Mouse (Mus musculus): ENCODE measurements around the gene Rilpl1.

DNA sequence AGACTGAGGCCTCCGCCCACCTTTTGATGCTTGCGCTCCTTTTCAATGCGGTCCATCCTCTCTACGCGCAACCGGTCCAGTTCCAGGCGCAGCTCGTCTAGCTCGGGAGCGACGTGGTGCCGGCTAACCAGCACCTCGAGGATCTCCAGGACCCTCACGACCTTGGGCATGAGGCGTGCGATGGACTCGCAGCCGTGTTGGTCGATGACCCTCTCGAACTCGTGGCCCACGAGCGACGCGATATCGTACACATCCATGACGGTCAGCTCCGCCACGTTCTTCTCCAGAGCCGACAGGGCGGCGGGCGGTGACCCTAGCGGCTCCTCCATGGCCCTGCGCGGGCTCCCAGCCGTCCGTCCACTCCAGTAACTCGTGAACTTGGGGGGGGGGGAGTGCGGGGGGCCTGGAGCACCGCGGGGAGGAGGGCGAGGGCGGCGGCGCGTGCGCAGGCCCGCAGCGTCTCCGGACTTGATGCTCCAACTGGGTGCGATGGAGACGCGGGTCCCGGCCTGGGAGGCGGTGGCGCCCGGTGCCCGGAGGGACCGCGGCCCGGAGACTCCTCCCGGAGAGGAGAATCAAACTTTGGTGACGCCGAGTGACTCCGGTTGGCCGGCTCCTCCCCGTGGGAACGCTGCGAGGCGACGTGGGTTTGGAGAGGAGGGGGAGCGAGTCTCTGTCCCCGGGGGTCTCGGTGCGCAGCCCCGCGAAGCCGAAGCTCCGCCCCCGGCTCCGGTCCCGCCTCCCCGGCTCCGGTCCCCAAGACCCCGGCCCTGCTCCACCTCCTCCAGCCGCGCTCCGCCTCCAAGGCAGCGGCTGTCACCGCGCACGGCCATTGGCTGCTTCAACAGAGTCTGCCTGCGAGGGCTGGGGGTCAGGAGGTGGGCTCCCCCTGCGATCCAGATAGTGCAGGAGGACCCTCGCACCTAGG lies at the start of gene Rilpl1:
- TF ChIP-seq CTCF (IDR thresholded peaks at IDR 0.05; ENCODE audit: control insufficient read depth, insufficient read depth, low read length) (no peak), POLR2A (IDR thresholded peaks at IDR 0.05; ENCODE audit: borderline replicate concordance, control insufficient read depth, low read depth, low read length) (no peak)
